Mouse (Mus musculus) ZHBTc4 (cell line): ENCODE measurements at regions not wholly inside any gene's neighbourhood (a gene's known extent, or its start where the extent isn't known, plus 50 kb on each side); places are given as distances from the start of the nearest gene placed in this dataset.

Experiments used
- DNase-seq: peaks from one replicate; pipeline ENCODE4 v3.0.0-alpha.2; 2011; ENCODE audit warnings: low read depth, low spot score

- DNase-seq, result no peak
Observed at GRCm38 (mm10) chr4:27130108-27130507, 783.4 kb upstream of the Manea start.

DNA sequence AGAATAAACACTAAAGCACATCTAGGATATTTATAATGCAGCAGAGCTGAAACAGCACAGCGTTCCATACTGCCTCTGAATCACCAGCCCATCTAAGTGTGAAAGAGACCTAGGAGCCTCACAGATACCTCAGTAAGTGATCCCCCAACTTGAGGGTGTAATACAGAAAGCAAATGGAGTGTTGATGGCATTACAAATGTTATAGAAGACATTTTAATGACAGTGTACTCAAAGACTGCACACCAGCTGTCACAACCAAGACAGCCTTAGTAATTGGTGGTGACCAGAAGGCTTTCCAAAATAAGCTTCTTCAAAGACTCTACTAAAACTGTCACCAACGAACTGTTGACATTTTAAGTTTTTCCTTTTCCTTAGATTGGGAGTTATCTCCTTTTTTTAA lies 771.3 kb upstream of the Manea start:
- no peak for DNase-seq

- no peak for DNase-seq
Observed at GRCm38 (mm10) chr4:27117075-27117827, 770.6 kb upstream of the Manea start.

- peak; percentile 68 for DNase-seq
Observed at GRCm38 (mm10) chr4:27105436-27105835, 758.7 kb upstream of the Manea start.

GRCm38 (mm10) chr4:27096245-27096644 lies 749.6 kb upstream of the Manea start:
- no peak for DNase-seq

DNA sequence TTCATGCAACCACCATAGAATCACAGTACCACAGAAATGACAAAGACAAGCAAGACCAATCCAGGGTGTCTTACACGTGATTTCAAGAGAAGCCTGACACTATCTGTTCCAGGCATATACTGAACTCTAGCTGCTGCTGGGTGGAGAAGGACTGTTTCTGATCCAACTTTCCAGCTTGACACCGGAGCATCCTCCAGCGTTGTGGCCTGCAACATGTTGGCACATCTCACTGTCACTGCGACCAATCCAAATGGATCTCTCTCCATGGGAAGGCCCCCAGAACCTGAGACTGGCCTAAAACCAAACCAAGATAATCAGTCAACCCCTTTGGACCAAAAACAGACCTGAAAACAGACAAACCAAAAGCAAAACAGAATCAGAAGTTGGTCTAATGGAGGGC lies 703.3 kb upstream of the Manea start:
- no peak for DNase-seq

- DNase-seq, result no peak
Observed at GRCm38 (mm10) chr4:27049226-27049625, 702.5 kb upstream of the Manea start.
